Mouse (Mus musculus): ENCODE measurements around the gene D430019H16Rik.

GRCm38 (mm10) chr12:105439976-105440375 is 13.7 kb upstream of the D430019H16Rik start:
- TF ChIP-seq POLR2A (IDR thresholded peaks at IDR 0.05; ENCODE audit: extremely low read depth, insufficient read depth, low read length) (no peak), CTCF (IDR thresholded peaks at IDR 0.05; ENCODE audit: low read depth, low read length) (no peak)

Measured in liver, adult 2 months (tissue).